Mouse (Mus musculus) lung, adult 2 months (tissue): ENCODE results near the gene Adam12.

Source experiments
- CTCF ChIP-seq: fragments of 200-500 bp; IDR thresholded peaks from 2 replicates; pipeline ENCODE4 v1.5.1; 2011; ENCODE audit warnings: mild to moderate bottlenecking, low read length, control low read depth; ENCODE audit not compliant: insufficient read depth
- POLR2A ChIP-seq: fragments of 200-500 bp; IDR thresholded peaks from 2 replicates; pipeline ENCODE4 v1.6.1; 2011; ENCODE audit warnings: low read depth, mild to moderate bottlenecking, control low read depth, low read length, borderline replicate concordance; ENCODE audit errors: extremely low read depth

DNA sequence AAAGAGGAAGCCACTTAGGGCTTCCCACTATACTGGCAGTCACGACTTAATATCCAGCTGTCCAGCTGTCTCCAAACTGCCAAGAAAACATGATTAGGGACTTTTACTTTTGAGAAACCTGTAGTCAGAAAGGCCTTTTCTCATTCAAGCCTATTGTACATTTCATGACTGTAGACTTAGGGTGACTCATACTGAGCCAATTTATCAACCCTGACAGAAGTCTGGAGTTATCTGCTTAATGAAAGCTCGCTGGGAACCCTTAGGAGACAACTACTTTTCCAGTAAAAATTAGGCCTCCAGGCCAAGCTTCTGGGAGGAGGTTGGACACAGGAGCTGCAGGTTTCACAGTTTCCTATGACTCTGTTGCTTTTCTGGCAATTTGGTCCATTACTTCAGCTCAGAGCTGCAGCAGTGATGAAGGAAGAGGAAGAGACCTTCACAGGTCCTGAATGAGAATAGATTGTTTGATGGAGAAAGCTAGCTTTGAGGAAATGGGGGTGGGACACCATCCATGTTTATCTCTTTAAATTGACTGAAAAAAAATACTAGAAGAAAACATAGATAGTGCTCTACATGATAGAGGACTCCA is 285.1 kb downstream of the Adam12 start:
- TF ChIP-seq CTCF (no peak), POLR2A (no peak)
